Comparison of ENCODE assay signal across 29 mouse cellular contexts in the genomic region with DNA sequence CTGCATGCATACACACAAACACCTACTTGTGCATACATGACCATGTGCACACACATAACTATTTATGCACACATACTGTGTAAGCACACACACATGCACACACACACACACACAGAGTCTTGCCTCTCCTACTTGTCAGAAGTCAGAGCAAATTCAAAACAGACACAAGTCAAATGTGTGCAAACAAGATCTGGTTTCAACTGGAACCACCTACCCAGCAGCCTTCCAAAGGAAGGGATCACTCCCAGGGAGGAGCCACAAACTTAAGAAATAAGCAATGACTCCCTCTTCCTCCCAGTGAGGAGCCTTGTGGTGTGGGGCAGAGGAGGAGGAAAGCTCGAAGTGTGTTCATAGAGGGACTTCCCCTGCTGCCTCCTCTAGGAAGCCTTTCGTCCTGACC.
A peak's percentile ranks its signal among the peaks of the same experiment; 100 is the strongest.
DNase-seq lines count a peak whose midpoint lies in the region; ATAC-seq lines count a peak whose summit lies in the region.
"Had no signal": no experiment of that assay in that cellular context is flagged by ENCODE, and none has a peak within 500 bp of the region (broad histone marks: within the 10 kb centered on the region; RNA-seq: fewer than 3 reads in every experiment).

No protein-coding gene starts in this region.

- 0 out of 2 replicates have a peak overlapping the region, but pooled peaks have one; percentile 58 for H3K27ac ChIP-seq in embryonic facial prominence, embryonic 12.5 days
- no peak overlapping the region for H3K27ac ChIP-seq in embryonic facial prominence, embryonic 15.5 days (replicated peaks)
- H3K27ac ChIP-seq in stomach, embryonic 16.5 days (ENCODE audit: low read length), result peak overlapping the region; percentile 64; the same call in 1 of the 2 replicates
- H3K27ac ChIP-seq in forebrain, embryonic 15.5 days (replicated peaks), result no peak overlapping the region
- H3K27ac ChIP-seq: forebrain, embryonic 10.5 days; forebrain, embryonic 13.5 days; heart, embryonic 15.5 days; hindbrain, embryonic 10.5 days; hindbrain, embryonic 13.5 days; intestine, embryonic 15.5 days had no signal

- peaks cover 30% of the 10 kb centered on the region for H3K27me3 ChIP-seq in embryonic facial prominence, embryonic 12.5 days
- H3K27me3 ChIP-seq in embryonic facial prominence, embryonic 15.5 days, result peaks cover 18% of the 10 kb centered on the region
- peaks cover 11% of the 10 kb centered on the region for H3K27me3 ChIP-seq in stomach, embryonic 16.5 days (ENCODE audit: control insufficient read depth, insufficient read depth, low read length)
- peaks cover 20% of the 10 kb centered on the region for H3K27me3 ChIP-seq in forebrain, embryonic 15.5 days

- peaks cover 9% of the 10 kb centered on the region; the same call in 1 of the 2 replicates for H3K9me3 ChIP-seq in embryonic facial prominence, embryonic 12.5 days
- H3K9me3 ChIP-seq in embryonic facial prominence, embryonic 15.5 days (replicated peaks), result no peaks in the 10 kb centered on the region
- H3K9me3 ChIP-seq in stomach, embryonic 16.5 days (replicated peaks; ENCODE audit: control insufficient read depth, low read length), result no peaks in the 10 kb centered on the region
- 0 out of 2 replicates have a peak, but pooled peaks cover 3% of the 10 kb centered on the region for H3K9me3 ChIP-seq in forebrain, embryonic 15.5 days
- H3K9me3 ChIP-seq: forebrain, embryonic 13.5 days; heart, embryonic 15.5 days; hindbrain, embryonic 13.5 days; intestine, embryonic 15.5 days had no signal

- ATAC-seq in embryonic facial prominence, embryonic 12.5 days (ENCODE audit: insufficient number of reproducible peaks, insufficient read depth, low FRiP score, low TSS enrichment), result no peak
- 0 out of 2 replicates have a peak, but pooled peaks have one; percentile 6 for ATAC-seq in embryonic facial prominence, embryonic 15.5 days (ENCODE audit: insufficient number of reproducible peaks, low FRiP score, low TSS enrichment, low read depth)
- no peak for ATAC-seq in stomach, embryonic 16.5 days (ENCODE audit: insufficient read depth, low FRiP score)
- no peak for ATAC-seq in forebrain, embryonic 15.5 days (replicated peaks)
- ATAC-seq: activated CD4-positive, CD25-positive, alpha-beta regulatory T cell, adult 4 months; forebrain, embryonic 13.5 days; forebrain, postnatal 0 days; hindbrain, embryonic 16.5 days had no signal

- H3K4me1 ChIP-seq in embryonic facial prominence, embryonic 12.5 days, result peaks cover 35% of the 10 kb centered on the region
- peaks cover 41% of the 10 kb centered on the region for H3K4me1 ChIP-seq in embryonic facial prominence, embryonic 15.5 days
- peaks cover 3% of the 10 kb centered on the region; the same call in 1 of the 2 replicates for H3K4me1 ChIP-seq in stomach, embryonic 16.5 days (ENCODE audit: control insufficient read depth, insufficient read depth, low read length)
- peaks cover 17% of the 10 kb centered on the region for H3K4me1 ChIP-seq in forebrain, embryonic 15.5 days

- 8% methylated on average over 2 of the region's 2 CpGs for WGBS in embryonic facial prominence, embryonic 12.5 days
- 22% methylated on average over 2 of the region's 2 CpGs for WGBS in embryonic facial prominence, embryonic 15.5 days
- 40% methylated on average over 2 of the region's 2 CpGs for WGBS in stomach, embryonic 16.5 days
- WGBS in forebrain, embryonic 15.5 days, result 50% methylated on average over 2 of the region's 2 CpGs

- H3K36me3 ChIP-seq in embryonic facial prominence, embryonic 12.5 days, result no peaks in the 10 kb centered on the region
- H3K36me3 ChIP-seq in embryonic facial prominence, embryonic 15.5 days, result no peaks in the 10 kb centered on the region
- no peaks in the 10 kb centered on the region for H3K36me3 ChIP-seq in stomach, embryonic 16.5 days (ENCODE audit: control insufficient read depth, insufficient read depth, low read length)
- no peaks in the 10 kb centered on the region for H3K36me3 ChIP-seq in forebrain, embryonic 15.5 days
- H3K36me3 ChIP-seq: forebrain, embryonic 10.5 days; heart, embryonic 12.5 days; heart, embryonic 15.5 days; hindbrain, embryonic 10.5 days; hindbrain, embryonic 13.5 days; intestine, embryonic 15.5 days had no signal

- H3K9ac ChIP-seq in embryonic facial prominence, embryonic 12.5 days, result no peak overlapping the region
- H3K9ac ChIP-seq in embryonic facial prominence, embryonic 15.5 days, result no peak overlapping the region
- H3K9ac ChIP-seq in stomach, embryonic 16.5 days (ENCODE audit: low read length), result no peak overlapping the region
- no peak overlapping the region for H3K9ac ChIP-seq in forebrain, embryonic 15.5 days (replicated peaks)
- H3K9ac ChIP-seq: forebrain, embryonic 13.5 days; forebrain, postnatal 0 days; heart, embryonic 12.5 days; heart, embryonic 15.5 days; hindbrain, embryonic 13.5 days; intestine, embryonic 15.5 days had no signal

- DNase-seq in embryo, embryonic 10.5 days (ENCODE audit: low spot score), result peak; percentile 39
- no peak for DNase-seq in embryo, embryonic 9.5 days (ENCODE audit: extremely low spot score)
- no peak for DNase-seq in cerebellum, postnatal 25 days
- DNase-seq in layer of hippocampus, postnatal 14 days (ENCODE audit: low spot score in 2 of 2), result no peak
- DNase-seq: adrenal gland, adult 8-10 months; adrenal gland, postnatal 25 days; cerebellum, adult 11-12 months; cerebellum, adult 8-10 months; cerebellum, postnatal 10 days; forebrain, postnatal 0 days; gastrocnemius, postnatal 25 days; heart, adult 18-20 months; heart, postnatal 10 days; heart, postnatal 36 days; kidney, adult 11 months had no signal

- no peak overlapping the region for H3K4me3 ChIP-seq in embryonic facial prominence, embryonic 12.5 days
- no peak overlapping the region for H3K4me3 ChIP-seq in embryonic facial prominence, embryonic 15.5 days (replicated peaks)
- H3K4me3 ChIP-seq in stomach, embryonic 16.5 days (replicated peaks; ENCODE audit: low read length), result no peak overlapping the region
- H3K4me3 ChIP-seq in forebrain, embryonic 15.5 days, result no peak overlapping the region
- H3K4me3 ChIP-seq: erythroblast, embryonic 14.5 days; forebrain, embryonic 10.5 days; forebrain, embryonic 13.5 days; heart, embryonic 12.5 days; heart, embryonic 15.5 days; hindbrain, embryonic 10.5 days; hindbrain, embryonic 13.5 days; intestine, embryonic 15.5 days had no signal

- H3K4me2 ChIP-seq in embryonic facial prominence, embryonic 12.5 days (replicated peaks), result no peak overlapping the region
- H3K4me2 ChIP-seq in embryonic facial prominence, embryonic 15.5 days (replicated peaks), result no peak overlapping the region
- H3K4me2 ChIP-seq in stomach, embryonic 16.5 days (ENCODE audit: low read depth, low read length), result no peak overlapping the region
- H3K4me2 ChIP-seq in forebrain, embryonic 15.5 days (replicated peaks), result no peak overlapping the region
- H3K4me2 ChIP-seq: forebrain, embryonic 13.5 days; heart, embryonic 12.5 days; heart, embryonic 15.5 days; hindbrain, embryonic 13.5 days; intestine, embryonic 15.5 days had no signal

Comparison
In these comparisons a context has a peak if more than half of its experiments do, and no peak if none do; other contexts are left out.
1. H3K27ac ChIP-seq: peak in embryonic facial prominence, embryonic 12.5 days (single experiment) and stomach, embryonic 16.5 days (single experiment); none in embryonic facial prominence, embryonic 15.5 days (single experiment) and forebrain, embryonic 15.5 days (single experiment).